Mouse (Mus musculus): Measurements from ENCODE around the gene Ubl4b. TPM values are rescaled to one million over a fixed set of nuclear protein-coding genes. Genes with fewer than 3 reads are reported as not detected.

Ubl4b gene
- not detected in 2 replicates for polyA plus RNA-seq (2021; fragmentation: Nextera tagmentation)
- long read RNA-seq, experiment 1, result 0 reads
- long read RNA-seq, experiment 2, result 0 reads

DNA sequence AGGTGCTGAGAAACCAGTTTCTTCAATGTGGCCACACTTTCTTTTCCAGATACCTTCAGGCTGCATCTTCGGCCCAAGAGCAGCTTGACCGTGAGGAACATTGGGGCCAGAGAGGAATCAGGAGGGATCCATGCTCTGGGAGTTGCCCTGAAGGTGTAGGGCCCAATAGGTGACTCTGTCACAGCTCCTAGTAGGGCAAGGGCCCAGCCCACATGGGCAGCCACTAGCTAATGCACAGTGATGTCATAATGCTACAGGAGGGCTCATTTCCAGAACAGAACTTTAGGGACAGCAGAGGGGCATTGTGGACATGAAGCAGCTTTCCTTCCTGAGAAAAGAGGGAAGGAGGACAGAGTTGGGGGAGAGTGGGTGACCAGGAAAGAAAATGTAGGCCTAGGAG lies at the start of gene Ubl4b:
Gene Ubl4b (minus strand): TSS at position 232 of the 400 bp plus-strand sequence.

DNA sequence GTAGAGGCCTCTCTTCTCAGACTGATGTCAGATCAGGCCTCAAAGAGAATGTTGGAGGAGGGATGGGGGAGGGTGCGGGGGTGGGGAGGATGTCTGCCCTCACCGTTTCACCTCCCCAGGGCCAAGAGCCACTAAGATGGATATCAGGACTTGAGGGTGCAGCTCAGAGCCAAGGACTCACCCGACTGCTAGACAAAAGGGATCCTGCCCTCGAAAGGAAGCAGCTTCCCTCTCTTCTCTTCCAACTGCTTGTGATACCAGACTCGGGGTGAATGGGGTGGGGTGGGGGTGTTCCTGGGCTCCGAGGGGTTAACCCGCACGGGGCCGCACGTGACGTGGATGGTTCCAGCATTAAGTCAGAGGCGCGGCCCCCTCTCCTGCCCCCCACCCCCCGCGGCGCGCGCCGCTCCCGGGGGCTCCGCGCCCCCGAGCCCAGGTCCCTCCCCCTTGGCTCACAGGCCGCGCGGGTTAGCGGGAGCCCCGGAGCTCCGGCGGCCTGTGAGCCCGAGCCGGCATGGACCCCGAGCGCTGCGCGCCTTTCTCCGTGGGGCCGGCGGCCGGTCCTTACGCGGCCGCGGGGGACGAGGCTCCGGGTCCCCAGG lies 39.9 kb upstream of the Ubl4b start, which contains the start of gene Alx3:
Gene Alx3 (plus strand): TSS at position 370 of the 602 bp plus-strand sequence.

DNA sequence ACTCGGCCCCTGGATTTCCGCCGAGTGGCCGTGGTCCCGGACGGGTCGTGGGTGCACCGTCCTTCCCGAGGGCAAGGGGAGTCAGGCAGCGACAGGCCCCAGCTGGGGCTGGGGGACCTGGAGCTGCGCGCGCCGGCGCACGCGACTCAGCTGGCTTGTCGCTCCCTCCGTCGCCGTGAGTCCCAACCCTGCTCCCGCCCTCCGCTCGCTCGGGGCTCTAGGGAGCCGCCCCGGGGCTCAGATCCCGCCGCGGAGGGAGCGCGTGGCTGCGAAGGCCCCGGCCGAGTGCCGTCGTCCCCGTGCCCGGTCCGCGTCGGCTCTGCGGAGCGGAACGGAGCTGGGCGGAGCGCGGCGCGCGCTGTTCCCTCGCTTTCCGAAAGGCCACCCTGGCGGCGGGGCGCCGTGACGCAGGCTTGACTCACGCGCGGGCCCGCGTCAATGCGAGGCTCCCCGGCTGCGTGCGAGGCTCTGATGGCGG lies 37.2 kb downstream of the Ubl4b start, which contains the start of gene Slc6a17:
Gene Slc6a17 (minus strand): TSS at position 388 of the 478 bp plus-strand sequence.

Other genes starting within 250 kb of the Ubl4b start
- 7.8 and 12.0 TPM in 2 replicates for gene Rbm15, start 221.4 kb downstream of the Ubl4b start, polyA plus RNA-seq (2021; fragmentation: Nextera tagmentation)
- gene Kcnc4, start 95.5 kb downstream of the Ubl4b start, polyA plus RNA-seq (2021; fragmentation: Nextera tagmentation), result 17.1 and 22.0 TPM in 2 replicates
- 147 and 205 TPM in 2 replicates for gene Slc6a17, start 37.1 kb downstream of the Ubl4b start, polyA plus RNA-seq (2021; fragmentation: Nextera tagmentation)
- gene Alx3, start 40.0 kb upstream of the Ubl4b start, polyA plus RNA-seq (2021; fragmentation: Nextera tagmentation), result 0.10 and 0.49 TPM in 2 replicates
- not detected in 2 replicates for gene Gm10961, start 76.2 kb upstream of the Ubl4b start, polyA plus RNA-seq (2021; fragmentation: Nextera tagmentation)
- 60.9 and 62.7 TPM in 2 replicates for gene Strip1, start 76.6 kb upstream of the Ubl4b start, polyA plus RNA-seq (2021; fragmentation: Nextera tagmentation)
- gene Ahcyl1, start 141.5 kb upstream of the Ubl4b start, polyA plus RNA-seq (2021; fragmentation: Nextera tagmentation), result 60.5 and 65.8 TPM in 2 replicates
- 3.3 and 3.4 TPM in 2 replicates for gene Csf1, start 205.4 kb upstream of the Ubl4b start, polyA plus RNA-seq (2021; fragmentation: Nextera tagmentation)

Data from layer of hippocampus, adult 6 months (tissue).